Mouse (Mus musculus) midbrain, embryonic 10.5 days (tissue): ENCODE measurements around the gene Gpr146. TPM values are rescaled to one million over a fixed set of nuclear protein-coding genes. Genes with fewer than 3 reads are reported as not detected.

Experiments
- microRNA counts: library from miRNA; unstranded; fragments of <30 nt; microRNA quantifications from one replicate; lab custom pipeline; 2017
- microRNA-seq: library from miRNA; unstranded; fragments of <30 nt; microRNA quantifications from one replicate; pipeline ENCODE4, GENCODE M21; 2017
- polyA plus RNA-seq: library from polyadenylated mRNA; unstranded; fragments of >200 nt; fragmentation: Nextera tagmentation; extraction: Ambion mirVana; gene quantifications from 2 replicates; pipeline ENCODE4 v1.2.1, GENCODE M21; 2016

The Gpr146 gene
- polyA plus RNA-seq, 1 experiment from 2014 or later, result 1.7 TPM

MicroRNAs encoded within 50 kb of the gene (microRNA counts, 519-probe panel; counts per million panel counts)
- not detected for microRNA mmu-miR-339-3p (lab: Ali Mortazavi, UCI)
- microRNA mmu-miR-339-5p (lab: Ali Mortazavi, UCI), result not detected

Small RNAs within 50 kb of the gene (microRNA-seq; reads per million reads assigned to microRNA genes)
- gene Mir339, result 692 reads per million, percentile 73 among the genes with 10 or more reads in this experiment

Other genes starting within 250 kb of the Gpr146 start
- gene Prkar1b, start 227.7 kb upstream of the Gpr146 start, polyA plus RNA-seq, result 9.4 and 21.6 TPM in 2 replicates
- 6.7 and 7.7 TPM in 2 replicates for gene Dnaaf5, start 227.5 kb upstream of the Gpr146 start, polyA plus RNA-seq
- gene Sun1, start 177.1 kb upstream of the Gpr146 start, polyA plus RNA-seq, result 46.9 and 49.6 TPM in 2 replicates
- 168 and 187 TPM in 2 replicates for gene Get4, start 125.4 kb upstream of the Gpr146 start, polyA plus RNA-seq
- gene Adap1, start 52.1 kb upstream of the Gpr146 start, polyA plus RNA-seq, result 0.37 and 0.53 TPM in 2 replicates
- gene Cox19, start 26.3 kb upstream of the Gpr146 start, polyA plus RNA-seq, result 123 and 134 TPM in 2 replicates
- not detected in 2 replicates for gene Cyp2w1, start 25.1 kb upstream of the Gpr146 start, polyA plus RNA-seq
- 0.32 and 0.39 TPM in 2 replicates for gene C130050O18Rik, start 27.6 kb downstream of the Gpr146 start, polyA plus RNA-seq
- 0.77 and 2.5 TPM in 2 replicates for gene Gper1, start 45.5 kb downstream of the Gpr146 start, polyA plus RNA-seq
- gene 3110082I17Rik, start 82.8 kb downstream of the Gpr146 start, polyA plus RNA-seq, result 56.6 and 64.7 TPM in 2 replicates
- 9.1 and 12.2 TPM in 2 replicates for gene Zfand2a, start 106.9 kb downstream of the Gpr146 start, polyA plus RNA-seq
- 18.8 and 36.7 TPM in 2 replicates for gene Uncx, start 165.8 kb downstream of the Gpr146 start, polyA plus RNA-seq